Mouse (Mus musculus) C2C12 (cell line): Measurements from ENCODE around the gene Adgrl2. TPM values are rescaled to one million over a fixed set of nuclear protein-coding genes. Genes with fewer than 3 reads are reported as not detected.

Experiments
- H3K27me3 ChIP-seq: one replicate; pipeline ENCODE4 v1.6.1; 2011; ENCODE audit not compliant: control insufficient read depth, insufficient read depth, insufficient read length
- H3K36me3 ChIP-seq: one replicate; pipeline ENCODE4 v1.6.1; 2011; ENCODE audit not compliant: control insufficient read depth, insufficient read depth
- H3K4me3 ChIP-seq: one replicate; pipeline ENCODE4 v1.5.1; 2011; ENCODE audit warnings: mild to moderate bottlenecking, control low read depth; ENCODE audit not compliant: poor library complexity, insufficient read depth, severe bottlenecking
- H3K79me2 ChIP-seq: one replicate; pipeline ENCODE4 v1.6.1; 2011; ENCODE audit not compliant: control insufficient read depth, insufficient read depth
- H3K79me3 ChIP-seq: one replicate; pipeline ENCODE4 v1.6.1; 2011; ENCODE audit warnings: low read depth, control low read depth
- H3ac ChIP-seq: one replicate; pipeline ENCODE3; 2011; ENCODE audit warnings: low read depth; ENCODE audit not compliant: control insufficient read depth, insufficient read length
- CEBPB ChIP-seq: IDR thresholded peaks from one replicate; pipeline ENCODE4 v1.6.1; 2011; ENCODE audit warnings: low read depth, mild to moderate bottlenecking, control low read depth, moderate library complexity
- CTCF ChIP-seq: IDR thresholded peaks from one replicate; pipeline ENCODE4 v1.5.1; 2011; ENCODE audit not compliant: control insufficient read depth, insufficient read depth, insufficient read length
- FOSL1 ChIP-seq: IDR thresholded peaks from one replicate; pipeline ENCODE4 v1.8.0; 2011; ENCODE audit warnings: mild to moderate bottlenecking, low read length; ENCODE audit not compliant: poor library complexity, insufficient read depth, severe bottlenecking
- MAX ChIP-seq: IDR thresholded peaks from one replicate; pipeline ENCODE4 v1.6.1; 2011; ENCODE audit warnings: mild to moderate bottlenecking, control low read depth
- MYOD1 ChIP-seq: IDR thresholded peaks from one replicate; pipeline ENCODE4 v1.6.1; 2011; ENCODE audit warnings: low read depth; ENCODE audit not compliant: control insufficient read depth, insufficient read length
- MYOG ChIP-seq: IDR thresholded peaks from one replicate; pipeline ENCODE4 v1.6.1; 2011; ENCODE audit not compliant: control insufficient read depth, insufficient read length; ENCODE audit errors: extremely low read depth
- USF1 ChIP-seq: IDR thresholded peaks from one replicate; pipeline ENCODE4 v1.6.1; 2011; ENCODE audit warnings: low read depth, mild to moderate bottlenecking, control low read depth, moderate library complexity
- polyA plus RNA-seq: library from polyadenylated mRNA; unstranded; fragments of >200 nt; fragmentation: generic; extraction: Trizol; gene quantifications from one replicate; pipeline ENCODE4 v1.2.1, GENCODE M21; 2012; ENCODE audit warnings: missing spikeins

Adgrl2 gene
- polyA plus RNA-seq, 1 experiment, result 19.9 TPM

DNA sequence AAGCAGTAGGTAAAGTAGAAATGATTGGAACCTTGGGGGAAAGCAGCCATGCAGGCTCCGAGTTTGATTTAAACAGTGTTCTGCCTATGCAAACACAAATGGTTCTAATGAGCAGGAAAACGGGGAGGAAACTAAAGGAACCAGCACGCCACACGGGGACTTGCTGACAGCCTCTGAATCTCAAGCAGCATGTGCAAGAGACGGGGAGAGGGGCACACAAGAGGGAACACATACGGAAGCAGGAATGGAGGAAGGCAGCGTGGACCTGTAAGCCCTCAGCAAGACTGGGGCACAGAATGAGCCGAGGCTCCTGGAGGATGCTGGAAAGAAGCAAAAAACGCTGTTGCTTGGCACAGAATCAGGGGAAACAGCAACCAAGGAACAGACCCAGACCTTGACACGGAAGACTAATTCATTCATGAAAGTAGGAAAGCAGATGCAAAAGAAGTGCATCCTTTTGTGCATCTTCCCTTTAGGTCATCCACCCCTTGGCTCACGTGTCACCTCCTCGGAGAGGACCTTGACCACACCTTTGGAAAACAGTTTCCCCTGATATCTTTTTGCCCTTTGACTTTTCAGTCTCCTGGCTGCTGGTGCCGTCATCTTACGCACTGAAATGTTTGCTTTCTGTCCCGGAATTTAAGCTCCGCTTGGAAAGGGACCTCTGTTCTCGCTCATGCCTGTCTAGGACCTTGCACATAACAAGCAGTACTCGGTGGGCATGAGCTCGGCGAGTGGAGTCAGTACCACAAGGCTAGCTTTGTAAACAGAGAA lies 17.7 kb upstream of the Adgrl2 start:
- H3K4me3 ChIP-seq, result no peak overlapping the region
- H3K27me3 ChIP-seq, result no peaks in the 10 kb centered on the region
- H3K79me2 ChIP-seq, result no peaks in the 10 kb centered on the region
- no peak overlapping the region for H3ac ChIP-seq
- no peak for TF ChIP-seq FOSL1
- no peak for TF ChIP-seq MYOD1
- TF ChIP-seq USF1, result no peak
- TF ChIP-seq MYOG, result no peak
- no peak for TF ChIP-seq MAX
- no peak for TF ChIP-seq CTCF
- TF ChIP-seq CEBPB, result no peak
- H3K36me3 ChIP-seq, result no peaks in the 10 kb centered on the region
- no peaks in the 10 kb centered on the region for H3K79me3 ChIP-seq

GRCm38 (mm10) chr3:149001364-149001763 lies 11.0 kb upstream of the Adgrl2 start:
- no peak for TF ChIP-seq MAX
- Histone ChIP-seq H3K79me3 (no peaks in the 10 kb centered on the region), H3ac (no peak overlapping the region), H3K79me2 (no peaks in the 10 kb centered on the region), H3K4me3 (no peak overlapping the region), H3K27me3 (no peaks in the 10 kb centered on the region), H3K36me3 (no peaks in the 10 kb centered on the region)

- Histone ChIP-seq H3ac (no peak overlapping the region), H3K36me3 (no peaks in the 10 kb centered on the region), H3K79me3 (no peaks in the 10 kb centered on the region), H3K4me3 (no peak overlapping the region), H3K27me3 (no peaks in the 10 kb centered on the region), H3K79me2 (no peaks in the 10 kb centered on the region)
- TF ChIP-seq MYOG (no peak), FOSL1 (no peak), MAX (no peak), CTCF (no peak), MYOD1 (no peak), CEBPB (no peak), USF1 (no peak)
Measured at GRCm38 (mm10) chr3:148998661-148999060, 8.3 kb upstream of the Adgrl2 start.

DNA sequence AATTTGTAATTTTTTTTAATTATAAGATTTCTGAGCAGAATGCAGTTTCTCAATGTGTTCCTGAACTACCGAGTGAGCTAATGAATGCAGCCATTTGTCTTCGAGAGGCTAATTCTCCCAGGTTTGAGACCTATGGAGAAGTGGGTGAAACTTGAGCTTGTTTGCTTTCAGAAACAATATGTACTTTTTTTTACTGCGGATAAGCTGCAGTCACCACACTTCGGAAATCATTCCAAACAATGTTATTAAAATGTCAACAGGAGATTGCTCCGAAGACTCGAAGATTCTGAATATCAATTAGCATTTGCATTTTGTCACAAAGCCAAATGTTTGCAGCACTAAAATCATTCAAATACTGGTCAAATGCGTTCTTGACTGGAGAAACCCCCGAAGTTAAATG lies 701 bp upstream of the Adgrl2 start:
- no peak for TF ChIP-seq FOSL1
- no peak for TF ChIP-seq MYOG
- TF ChIP-seq USF1, result no peak
- TF ChIP-seq MAX, result no peak
- TF ChIP-seq CEBPB, result no peak
- Histone ChIP-seq H3ac (no peak overlapping the region), H3K4me3 (no peak overlapping the region), H3K36me3 (no peaks in the 10 kb centered on the region), H3K79me2 (peaks cover 31% of the 10 kb centered on the region), H3K27me3 (no peaks in the 10 kb centered on the region), H3K79me3 (peaks cover 11% of the 10 kb centered on the region)

DNA sequence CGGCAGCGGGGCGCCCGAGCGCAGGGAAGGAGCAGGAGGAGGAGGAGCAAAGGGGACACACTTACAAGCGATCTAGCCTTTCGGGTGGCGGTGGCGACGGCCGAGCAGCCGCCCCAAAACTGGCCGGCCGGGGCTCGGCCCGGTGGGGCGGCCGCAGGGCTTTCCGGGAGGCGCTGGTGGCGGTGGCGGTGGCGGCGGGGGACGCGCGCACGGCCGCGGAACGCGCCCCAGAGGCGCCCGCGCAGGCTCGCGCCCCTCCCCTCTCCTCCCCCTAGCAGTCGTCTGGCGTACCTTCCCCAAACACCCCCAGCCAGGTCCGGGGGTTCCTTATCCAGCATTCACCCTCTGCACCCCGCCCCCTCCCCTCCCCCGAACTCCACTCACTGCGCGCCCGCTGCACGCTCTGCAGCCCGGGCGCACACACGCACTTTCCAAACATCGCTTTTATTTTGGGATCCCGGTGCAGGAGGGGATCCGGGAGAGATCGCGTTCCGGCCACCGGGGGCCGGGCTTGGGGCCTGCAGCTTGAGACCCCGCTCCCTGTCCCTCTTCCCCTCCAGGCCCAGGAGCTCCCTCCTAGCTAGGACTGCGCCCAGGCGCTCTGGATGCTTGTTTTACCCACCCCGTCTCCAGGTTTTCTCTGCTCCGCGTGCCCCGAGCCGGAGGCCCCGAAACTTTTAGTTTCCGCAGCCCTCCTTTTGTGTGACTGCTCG lies 381 bp downstream of the Adgrl2 start:
- H3K36me3 ChIP-seq, result no peaks in the 10 kb centered on the region

More for the DNA sequence above, 381 bp downstream of the Adgrl2 start:
- peak overlapping the region; percentile 71 for H3K4me3 ChIP-seq
- H3K79me3 ChIP-seq, result peaks cover 18% of the 10 kb centered on the region
- no peak for TF ChIP-seq MYOD1
- no peak for TF ChIP-seq USF1
- no peak for TF ChIP-seq MYOG
- TF ChIP-seq FOSL1, result no peak
- no peak for TF ChIP-seq CTCF
- TF ChIP-seq MAX, result no peak
- TF ChIP-seq CEBPB, result no peak
- H3K27me3 ChIP-seq, result no peaks in the 10 kb centered on the region
- peak overlapping the region; percentile 44 for H3ac ChIP-seq
- peaks cover 42% of the 10 kb centered on the region for H3K79me2 ChIP-seq
